In the genomic region with DNA sequence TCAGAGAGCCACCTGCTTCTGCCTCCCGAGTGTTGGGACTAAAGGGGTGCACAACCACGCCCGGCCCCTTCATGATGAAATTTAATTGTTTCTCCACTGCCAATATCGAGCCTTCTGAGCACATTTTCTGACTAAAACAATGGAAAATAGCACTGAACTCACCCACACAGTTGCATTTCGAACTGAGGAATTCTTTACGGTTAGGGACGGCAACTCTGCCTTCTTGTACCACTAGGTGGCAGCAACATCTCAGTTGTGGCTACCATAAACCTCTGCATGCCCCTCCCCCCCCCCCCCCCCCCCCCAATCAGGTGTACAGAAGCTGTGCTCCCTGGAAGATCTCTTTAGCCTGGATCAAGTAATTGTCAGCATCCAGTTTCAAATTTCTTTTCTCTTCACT, we compare ENCODE assay signal across 8 mouse cellular contexts. TPM values are rescaled to one million over a fixed set of nuclear protein-coding genes. Genes with fewer than 3 reads are reported as not detected.
DNase-seq lines count a peak whose midpoint lies in the region; ATAC-seq and TF ChIP-seq lines count a peak whose summit lies in the region.

No protein-coding gene starts in this region.

- no peaks in the 10 kb centered on the region for H3K9me3 ChIP-seq in embryonic facial prominence, embryonic 12.5 days
- no peaks in the 10 kb centered on the region for H3K9me3 ChIP-seq in heart, embryonic 12.5 days (replicated peaks)
- no peaks in the 10 kb centered on the region for H3K9me3 ChIP-seq in kidney, embryonic 15.5 days (replicated peaks)
- H3K9me3 ChIP-seq in midbrain, postnatal 0 days (ENCODE audit: low read length): no peaks in the 10 kb centered on the region
- H3K9me3 ChIP-seq in stomach, embryonic 14.5 days (ENCODE audit: control insufficient read depth, low read depth, low read length): no peaks in the 10 kb centered on the region

- H3K27ac ChIP-seq in embryonic facial prominence, embryonic 12.5 days: no peak overlapping the region
- H3K27ac ChIP-seq in heart, embryonic 12.5 days (ENCODE audit: poor library complexity, severe bottlenecking): no peak overlapping the region
- H3K27ac ChIP-seq in kidney, embryonic 15.5 days: no peak overlapping the region
- no peak overlapping the region for H3K27ac ChIP-seq in liver, adult 2 months (replicated peaks; ENCODE audit: insufficient read depth, low read depth, low read length)
- H3K27ac ChIP-seq in midbrain, postnatal 0 days (ENCODE audit: low read depth, low read length): no peak overlapping the region
- H3K27ac ChIP-seq in stomach, embryonic 14.5 days (ENCODE audit: low read length): no peak overlapping the region

- ATAC-seq in embryonic facial prominence, embryonic 12.5 days (ENCODE audit: insufficient number of reproducible peaks, insufficient read depth, low FRiP score, low TSS enrichment): no peak
- peak; percentile 64; the same call in 1 of the 2 replicates for ATAC-seq in heart, embryonic 12.5 days (ENCODE audit: insufficient number of reproducible peaks, low FRiP score)
- peak; percentile 71 for ATAC-seq in kidney, embryonic 15.5 days (replicated peaks; ENCODE audit: low FRiP score)
- peak; percentile 75 for ATAC-seq in midbrain, postnatal 0 days (ENCODE audit: low FRiP score)
- ATAC-seq in stomach, embryonic 14.5 days (ENCODE audit: insufficient number of reproducible peaks, insufficient read depth, low FRiP score, low read depth): peak; percentile 42; the same call in 1 of the 2 replicates

- H3K4me1 ChIP-seq in embryonic facial prominence, embryonic 12.5 days: peaks cover 4% of the 10 kb centered on the region; the same call in 1 of the 2 replicates
- no peaks in the 10 kb centered on the region for H3K4me1 ChIP-seq in heart, embryonic 12.5 days (replicated peaks)
- H3K4me1 ChIP-seq in kidney, embryonic 15.5 days: peaks cover 15% of the 10 kb centered on the region
- peaks cover 3% of the 10 kb centered on the region for H3K4me1 ChIP-seq in liver, adult 2 months (ENCODE audit: control insufficient read depth, insufficient read depth, low read length)
- H3K4me1 ChIP-seq in midbrain, postnatal 0 days (ENCODE audit: insufficient read depth, low read length): no peaks in the 10 kb centered on the region
- H3K4me1 ChIP-seq in stomach, embryonic 14.5 days (ENCODE audit: control insufficient read depth, insufficient read depth, low read length): no peaks in the 10 kb centered on the region

- no peaks in the 10 kb centered on the region for H3K79me2 ChIP-seq in liver, adult 2 months (ENCODE audit: control insufficient read depth, insufficient read depth, low read length)

- H3K4me3 ChIP-seq in embryonic facial prominence, embryonic 12.5 days: no peak overlapping the region
- H3K4me3 ChIP-seq in heart, embryonic 12.5 days: peak overlapping the region; percentile 17; the same call in 1 of the 2 replicates
- 0 out of 2 replicates have a peak overlapping the region, but pooled peaks have one; percentile 8 for H3K4me3 ChIP-seq in kidney, embryonic 15.5 days (replicated peaks)
- H3K4me3 ChIP-seq in liver, adult 2 months (ENCODE audit: insufficient read depth, low read depth, low read length): no peak overlapping the region
- no peak overlapping the region for H3K4me3 ChIP-seq in midbrain, postnatal 0 days (ENCODE audit: low read depth, low read length)
- H3K4me3 ChIP-seq in stomach, embryonic 14.5 days (ENCODE audit: low read depth, low read length): no peak overlapping the region

- no peaks in the 10 kb centered on the region for H3K27me3 ChIP-seq in embryonic facial prominence, embryonic 12.5 days
- no peaks in the 10 kb centered on the region for H3K27me3 ChIP-seq in heart, embryonic 12.5 days (replicated peaks)
- H3K27me3 ChIP-seq in kidney, embryonic 15.5 days: peaks cover 6% of the 10 kb centered on the region; the same call in 1 of the 2 replicates
- H3K27me3 ChIP-seq in liver, adult 2 months (ENCODE audit: control insufficient read depth, insufficient read depth, low read length): no peaks in the 10 kb centered on the region
- no peaks in the 10 kb centered on the region for H3K27me3 ChIP-seq in midbrain, postnatal 0 days (ENCODE audit: insufficient read depth, low read length)
- H3K27me3 ChIP-seq in stomach, embryonic 14.5 days (ENCODE audit: control insufficient read depth, insufficient read depth, low read length): no peaks in the 10 kb centered on the region

- no peak for TF ChIP-seq POLR2A in liver, adult 2 months (IDR thresholded peaks at IDR 0.05; ENCODE audit: extremely low read depth, insufficient read depth, low read length)

- H3K36me3 ChIP-seq in embryonic facial prominence, embryonic 12.5 days: no peaks in the 10 kb centered on the region
- H3K36me3 ChIP-seq in heart, embryonic 12.5 days: no peaks in the 10 kb centered on the region
- H3K36me3 ChIP-seq in kidney, embryonic 15.5 days: no peaks in the 10 kb centered on the region
- H3K36me3 ChIP-seq in liver, adult 2 months (ENCODE audit: control insufficient read depth, insufficient read depth, low read length): no peaks in the 10 kb centered on the region
- no peaks in the 10 kb centered on the region for H3K36me3 ChIP-seq in midbrain, postnatal 0 days (ENCODE audit: insufficient read depth, low read length)
- no peaks in the 10 kb centered on the region for H3K36me3 ChIP-seq in stomach, embryonic 14.5 days (ENCODE audit: control insufficient read depth, insufficient read depth, low read length)

- peak overlapping the region; percentile 28; the same call in 1 of the 2 replicates for H3K4me2 ChIP-seq in embryonic facial prominence, embryonic 12.5 days (replicated peaks)
- H3K4me2 ChIP-seq in heart, embryonic 12.5 days: peak overlapping the region; percentile 57
- H3K4me2 ChIP-seq in kidney, embryonic 15.5 days: peak overlapping the region; percentile 52
- peak overlapping the region; percentile 42 for H3K4me2 ChIP-seq in midbrain, postnatal 0 days (ENCODE audit: low read depth, low read length, poor library complexity, severe bottlenecking)
- peak overlapping the region; percentile 10; the same call in 1 of the 2 replicates for H3K4me2 ChIP-seq in stomach, embryonic 14.5 days (replicated peaks; ENCODE audit: low read depth, low read length)

- DNase-seq in B cell, adult 2 months: peak; percentile 76
- DNase-seq in adrenal gland, postnatal 10 days: peak; percentile 74
- peak; percentile 42 for DNase-seq in liver, adult 2 months (ENCODE audit: extremely low read depth, low read depth, low spot score)
- DNase-seq in midbrain, postnatal 0 days (ENCODE audit: low spot score): peak; percentile 82

- WGBS in embryonic facial prominence, embryonic 12.5 days: 11% methylated on average over 7 of the region's 7 CpGs
- WGBS in heart, embryonic 12.5 days: 7% methylated on average over 7 of the region's 7 CpGs
- 12% methylated on average over 7 of the region's 7 CpGs for WGBS in kidney, embryonic 15.5 days
- 12% methylated on average over 7 of the region's 7 CpGs for WGBS in liver, adult 2 months
- WGBS in midbrain, postnatal 0 days: 11% methylated on average over 7 of the region's 7 CpGs
- WGBS in stomach, embryonic 14.5 days: 17% methylated on average over 7 of the region's 7 CpGs

- peak; percentile 64 for TF ChIP-seq CTCF in liver, adult 2 months (IDR thresholded peaks at IDR 0.05; ENCODE audit: low read depth, low read length)
- TF ChIP-seq CTCF in midbrain, postnatal 0 days (IDR thresholded peaks at IDR 0.05): peak; percentile 70

- no peak overlapping the region for H3K9ac ChIP-seq in embryonic facial prominence, embryonic 12.5 days
- H3K9ac ChIP-seq in heart, embryonic 12.5 days: no peak overlapping the region
- no peak overlapping the region for H3K9ac ChIP-seq in kidney, embryonic 15.5 days
- no peak overlapping the region for H3K9ac ChIP-seq in liver, adult 2 months (ENCODE audit: low read depth, low read length)
- no peak overlapping the region for H3K9ac ChIP-seq in midbrain, postnatal 0 days (replicated peaks; ENCODE audit: low read length, poor library complexity, severe bottlenecking)
- no peak overlapping the region for H3K9ac ChIP-seq in stomach, embryonic 14.5 days (replicated peaks; ENCODE audit: low read depth, low read length)

RNA-seq across cellular contexts. Expression of a gene that starts 13.2 kb away (rescaled TPM):
- total RNA-seq in adrenal gland, postnatal 10 days (2021): 10 to 100 TPM; 20.2 to 24.9 TPM
- polyA plus RNA-seq in embryonic facial prominence, embryonic 12.5 days (2016; fragmentation: Nextera tagmentation; extraction: Ambion mirVana): 3.4 and 3.5 TPM in 2 replicates
- 0.86 and 1.1 TPM in 2 replicates for polyA plus RNA-seq in heart, embryonic 12.5 days (2016; fragmentation: Nextera tagmentation; extraction: Ambion mirVana)
- polyA plus RNA-seq in kidney, embryonic 15.5 days (2015; fragmentation: Nextera tagmentation; extraction: Ambion mirVana): 3.1 and 3.4 TPM in 2 replicates
- total RNA-seq in liver, adult 2 months (2014; rRNA removed): 3.0 and 3.9 TPM in 2 replicates
- polyA plus RNA-seq in liver, adult 2 months (2012; rRNA removed): 2.0 TPM in 2 replicates
- 9.3 and 15.5 TPM in 2 replicates for total RNA-seq in midbrain, postnatal 0 days (2014; rRNA removed)
- 1.1 and 1.4 TPM in 2 replicates for polyA plus RNA-seq in midbrain, postnatal 0 days (2015; fragmentation: Nextera tagmentation; extraction: Ambion mirVana)
- 4.5 and 4.8 TPM in 2 replicates for polyA plus RNA-seq in stomach, embryonic 14.5 days (2014; fragmentation: Nextera tagmentation; extraction: Ambion mirVana)

RNA-seq across cellular contexts. Expression of a gene that starts 39.0 kb away (rescaled TPM):
- 10 to 100 TPM; 17.2 to 21.7 TPM for total RNA-seq in adrenal gland, postnatal 10 days (2021)
- polyA plus RNA-seq in embryonic facial prominence, embryonic 12.5 days (2016; fragmentation: Nextera tagmentation; extraction: Ambion mirVana): 12.8 and 13.5 TPM in 2 replicates
- polyA plus RNA-seq in heart, embryonic 12.5 days (2016; fragmentation: Nextera tagmentation; extraction: Ambion mirVana): 9.5 and 10.8 TPM in 2 replicates
- 11.2 and 12.5 TPM in 2 replicates for polyA plus RNA-seq in kidney, embryonic 15.5 days (2015; fragmentation: Nextera tagmentation; extraction: Ambion mirVana)
- 7.9 and 9.9 TPM in 2 replicates for total RNA-seq in liver, adult 2 months (2014; rRNA removed)
- polyA plus RNA-seq in liver, adult 2 months (2012; rRNA removed): 5.2 and 7.1 TPM in 2 replicates
- 19.3 and 25.1 TPM in 2 replicates for total RNA-seq in midbrain, postnatal 0 days (2014; rRNA removed)
- 7.7 TPM in 2 replicates for polyA plus RNA-seq in midbrain, postnatal 0 days (2015; fragmentation: Nextera tagmentation; extraction: Ambion mirVana)
- polyA plus RNA-seq in stomach, embryonic 14.5 days (2014; fragmentation: Nextera tagmentation; extraction: Ambion mirVana): 10.2 and 12.5 TPM in 2 replicates

Comparison
In these comparisons a context has a peak if more than half of its experiments do, and no peak if none do; other contexts are left out.
1. H3K4me3 ChIP-seq: peak in heart, embryonic 12.5 days (single experiment) and kidney, embryonic 15.5 days (single experiment); none in embryonic facial prominence, embryonic 12.5 days (single experiment), liver, adult 2 months (single experiment), midbrain, postnatal 0 days (single experiment) and stomach, embryonic 14.5 days (single experiment).
2. Peak in every context shown above with its lines, with median percentiles within 50 percentile points of each other: DNase-seq and H3K4me2 ChIP-seq.